Mouse (Mus musculus): ENCODE data around the gene Thbs4. TPM values are rescaled to one million over a fixed set of nuclear protein-coding genes. Genes with fewer than 3 reads are reported as not detected.

Gene Thbs4
- polyA plus RNA-seq, 1 experiment, result not detected

DNA sequence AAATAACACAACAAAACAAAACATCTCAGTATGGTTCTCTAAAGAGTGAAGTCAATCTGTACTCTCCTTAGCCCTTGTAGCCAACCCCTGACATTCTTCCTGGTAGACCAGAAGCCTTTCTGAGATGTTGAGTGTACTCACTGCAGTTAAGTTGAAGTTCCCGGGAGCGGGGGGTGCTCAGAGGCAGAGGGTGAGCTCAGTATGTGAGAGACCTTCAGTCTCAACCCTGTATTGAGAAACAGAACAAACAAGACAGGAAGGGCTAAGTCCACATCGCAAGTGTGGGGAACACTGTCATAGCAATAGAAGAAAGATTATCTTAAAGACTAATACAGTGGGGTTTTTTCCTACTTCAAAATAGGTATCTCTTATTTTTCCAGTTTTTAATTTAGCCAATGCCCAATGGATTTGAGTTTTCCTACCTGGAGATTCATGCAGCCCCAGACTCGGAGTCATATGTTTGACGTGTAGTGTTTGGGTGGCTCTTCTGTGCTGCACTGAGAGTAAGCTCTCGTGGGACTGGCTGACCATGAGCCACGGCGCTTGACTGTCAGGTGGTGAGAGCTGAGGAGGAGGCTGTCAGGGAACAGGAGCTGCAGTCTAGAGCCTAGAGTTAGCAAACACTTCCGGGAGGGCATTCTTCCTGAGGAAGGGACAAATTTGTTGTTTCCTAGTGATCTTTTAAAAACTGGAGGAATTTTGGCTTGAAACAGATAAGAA, 88.1 kb downstream of the Thbs4 start:
- no peak for TF ChIP-seq GATA1 (IDR thresholded peaks at IDR 0.05; ENCODE audit: low read length)

DNA sequence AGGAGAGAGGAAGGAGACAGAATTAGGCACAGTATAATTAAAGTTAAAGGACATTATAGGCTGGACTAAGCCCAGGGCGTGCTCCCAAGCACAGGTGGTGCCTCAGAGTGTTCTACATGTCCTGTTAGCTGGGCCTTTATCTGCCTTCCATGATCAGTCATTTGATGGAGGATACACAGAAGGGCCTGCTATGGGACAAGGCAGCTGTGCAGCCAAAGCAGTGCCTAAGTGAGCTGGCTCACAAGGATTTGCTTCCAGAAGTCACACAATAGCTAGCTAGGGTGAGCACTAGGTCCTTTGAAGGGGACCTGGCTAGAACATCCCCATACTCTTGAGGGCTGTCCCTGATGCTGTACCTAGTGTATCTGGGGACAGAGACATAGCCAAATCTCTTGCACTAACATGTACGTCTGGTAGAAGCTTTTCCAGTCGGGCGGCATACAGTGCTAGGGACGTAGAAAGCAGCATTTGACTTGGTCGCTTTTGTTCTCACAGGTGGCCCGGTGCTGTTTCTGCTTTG, 89.5 kb downstream of the Thbs4 start:
- TF ChIP-seq GATA1 (IDR thresholded peaks at IDR 0.05; ENCODE audit: low read length), result no peak

DNA sequence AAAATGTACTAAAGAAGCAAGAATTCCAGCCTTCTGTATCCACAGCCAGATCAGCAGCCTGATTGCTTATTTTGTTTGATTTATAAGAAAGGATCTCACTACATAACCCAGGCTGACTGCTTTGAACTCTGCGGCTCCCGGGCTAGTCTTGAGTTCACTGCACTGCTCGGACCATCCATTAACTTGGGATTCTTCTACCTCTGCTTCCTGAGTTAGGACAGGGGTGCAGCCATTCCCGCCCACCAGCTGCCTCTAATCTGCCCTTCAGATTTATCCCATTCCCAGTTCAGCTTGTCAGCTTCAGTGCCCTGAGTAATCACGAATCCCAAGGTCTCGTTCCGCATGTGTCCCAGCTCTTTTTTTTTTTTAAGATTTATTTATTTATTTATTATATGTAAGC, 90.4 kb downstream of the Thbs4 start:
- no peak for TF ChIP-seq GATA1 (IDR thresholded peaks at IDR 0.05; ENCODE audit: low read length)

DNA sequence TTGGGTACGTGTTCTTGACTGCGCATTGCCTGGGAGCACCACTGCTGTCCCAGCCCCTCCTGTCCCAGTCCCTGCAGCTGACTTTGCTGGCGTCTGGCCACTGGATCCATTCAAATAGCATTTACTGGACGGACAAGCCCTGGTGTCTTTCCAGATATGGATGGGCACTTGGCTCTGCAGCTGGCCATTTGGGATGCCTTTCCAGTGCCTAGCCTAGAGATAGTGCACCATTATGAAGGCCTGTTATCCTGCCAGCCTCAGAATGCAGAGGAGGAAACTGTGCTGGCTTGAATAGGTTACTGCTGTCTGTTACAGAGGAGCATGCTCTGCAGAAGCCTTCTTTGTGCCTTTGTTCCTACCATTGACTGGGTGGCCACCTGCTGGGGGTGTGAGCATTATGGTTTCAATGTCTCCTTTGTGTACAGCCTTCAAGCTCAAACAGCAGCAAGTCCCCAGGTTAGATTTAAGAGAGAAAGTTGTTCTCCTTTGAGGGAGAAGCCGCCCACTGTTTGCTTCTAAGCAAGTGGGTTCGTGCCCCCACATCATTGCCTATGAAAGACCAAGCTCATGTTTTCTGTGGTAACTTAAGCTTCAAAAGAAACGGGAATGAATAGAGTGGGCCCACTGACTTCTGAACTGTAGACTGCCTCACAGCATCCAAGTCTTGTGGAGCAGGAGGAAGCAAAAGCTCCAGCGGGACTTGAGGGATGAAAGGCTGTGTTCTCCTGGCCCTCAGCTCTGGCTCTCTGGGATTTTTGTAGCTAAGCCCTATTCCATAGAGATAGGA, 91.2 kb downstream of the Thbs4 start:
- TF ChIP-seq GATA1 (IDR thresholded peaks at IDR 0.05; ENCODE audit: low read length), result no peak

DNA sequence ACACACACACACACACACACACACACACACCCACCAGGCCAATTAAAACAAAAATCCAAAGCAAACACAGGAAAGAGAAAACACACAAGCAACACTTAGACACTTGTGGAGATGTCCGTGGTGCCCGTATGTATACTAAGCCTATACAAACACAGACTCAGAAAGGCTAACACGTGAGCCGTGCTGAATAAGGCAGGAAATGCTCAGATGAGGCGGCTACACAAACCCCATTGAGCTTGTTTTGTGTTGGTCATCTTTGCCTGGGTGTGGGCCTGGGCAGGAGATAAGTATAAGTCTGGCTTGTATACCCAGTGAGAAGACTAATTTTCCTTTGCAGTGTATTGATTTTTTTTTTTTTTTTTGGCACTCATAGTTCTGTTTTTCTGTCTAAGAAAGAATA, 92.6 kb downstream of the Thbs4 start:
- TF ChIP-seq GATA1 (IDR thresholded peaks at IDR 0.05; ENCODE audit: low read length), result no peak

Other genes starting within 250 kb of the Thbs4 start
- not detected in 2 replicates for gene Spz1, start 218.6 kb downstream of the Thbs4 start, polyA plus RNA-seq (2012)
- 8.7 TPM in 2 replicates for gene Serinc5, start 183.7 kb downstream of the Thbs4 start, polyA plus RNA-seq (2012)
- gene Mtx3, start 49.9 kb upstream of the Thbs4 start, polyA plus RNA-seq (2012), result 1.5 and 2.3 TPM in 2 replicates